In the genomic region with DNA sequence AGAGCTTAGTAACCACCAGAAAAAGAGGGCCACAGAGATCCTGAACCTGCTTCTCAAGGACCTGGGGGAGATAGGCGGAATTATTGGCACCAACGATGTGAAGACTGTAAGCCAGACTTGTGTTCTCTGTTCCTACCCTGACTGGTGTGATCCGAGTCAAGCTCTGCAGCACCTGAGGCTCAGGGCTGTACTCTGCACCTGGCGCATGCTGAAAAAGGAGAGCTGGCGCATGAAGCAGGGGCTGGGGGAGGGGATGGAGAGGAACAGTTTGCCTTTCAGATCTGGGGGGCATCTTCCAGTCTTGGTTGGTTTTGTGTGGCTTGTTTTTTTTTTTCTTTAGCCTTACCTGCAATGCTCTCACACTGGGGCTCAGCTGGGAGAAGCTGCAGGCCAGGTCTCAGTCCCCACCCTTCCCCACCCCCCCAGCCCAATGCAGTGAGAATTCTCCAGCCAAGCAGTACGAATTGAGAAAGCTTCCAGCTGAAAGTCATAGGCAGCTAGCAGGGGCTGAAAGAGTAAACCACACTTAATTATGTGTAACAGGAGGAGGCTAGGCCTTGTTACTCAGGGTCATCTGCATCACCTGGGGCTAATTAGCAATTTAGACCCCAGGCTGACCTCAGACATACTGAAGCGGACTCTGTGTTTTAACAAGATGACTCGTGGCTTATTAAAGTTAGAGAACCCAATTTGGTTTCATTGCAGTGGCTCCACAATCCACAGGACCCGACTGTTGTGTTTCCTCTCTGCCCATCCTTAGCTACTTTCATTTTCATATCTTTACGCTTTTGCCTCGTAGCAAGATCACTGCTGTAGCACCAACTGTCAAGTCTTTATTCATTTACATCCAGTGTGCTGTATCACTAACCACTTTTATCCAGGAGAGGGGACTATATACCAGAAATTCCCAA, we compare ENCODE assay signal across 9 mouse cellular contexts. TPM values are rescaled to one million over a fixed set of nuclear protein-coding genes. Genes with fewer than 3 reads are reported as not detected.
DNase-seq lines count a peak whose midpoint lies in the region; ATAC-seq and TF ChIP-seq lines count a peak whose summit lies in the region.
"Had no signal": no experiment of that assay in that cellular context is flagged by ENCODE, and none has a peak within 500 bp of the region (broad histone marks: within the 10 kb centered on the region; RNA-seq: fewer than 3 reads in every experiment).

No protein-coding gene starts in this region.

- H3K9me3 ChIP-seq in hindbrain, embryonic 13.5 days = no peaks in the 10 kb centered on the region
- no peaks in the 10 kb centered on the region for H3K9me3 ChIP-seq in hindbrain, embryonic 11.5 days (ENCODE audit: control insufficient read depth, low read length)
- H3K9me3 ChIP-seq in MEL (replicated peaks; ENCODE audit: insufficient read depth, low read length) = no peaks in the 10 kb centered on the region
- no peaks in the 10 kb centered on the region for H3K9me3 ChIP-seq in forebrain, embryonic 15.5 days
- H3K9me3 ChIP-seq in megakaryocyte, embryonic 14.5 days = no peaks in the 10 kb centered on the region

- peak overlapping the region; percentile 35; the same call in 1 of the 2 replicates for H3K27ac ChIP-seq in hindbrain, embryonic 13.5 days
- no peak overlapping the region; the same call in 1 of the 2 replicates for H3K27ac ChIP-seq in hindbrain, embryonic 11.5 days (ENCODE audit: low read depth, low read length)
- peak overlapping the region; percentile 63 for H3K27ac ChIP-seq in MEL (ENCODE audit: control insufficient read depth, low read depth, low read length)
- H3K27ac ChIP-seq in forebrain, embryonic 15.5 days (replicated peaks) = 0 out of 2 replicates have a peak overlapping the region, but pooled peaks have one; percentile 16

- H3K4me1 ChIP-seq in hindbrain, embryonic 13.5 days (replicated peaks) = 0 out of 2 replicates have a peak, but pooled peaks cover 4% of the 10 kb centered on the region
- no peaks in the 10 kb centered on the region for H3K4me1 ChIP-seq in hindbrain, embryonic 11.5 days (replicated peaks; ENCODE audit: control insufficient read depth, insufficient read depth, low read length)
- peaks cover 4 to 14% of the 10 kb centered on the region in 2 experiments; a peak in 3 of 4 replicates for H3K4me1 ChIP-seq in MEL (ENCODE audit: control insufficient read depth in 1 of 2, insufficient read depth in 2 of 2, low read length in 2 of 2)
- H3K4me1 ChIP-seq in forebrain, embryonic 15.5 days = peaks cover 6% of the 10 kb centered on the region; the same call in 1 of the 2 replicates
- peaks cover 58% of the 10 kb centered on the region for H3K4me1 ChIP-seq in megakaryocyte, embryonic 14.5 days

- H3K79me2 ChIP-seq in MEL (ENCODE audit: control insufficient read depth, insufficient read depth, low read length, poor library complexity) = no peaks in the 10 kb centered on the region

- H3K4me2 ChIP-seq in hindbrain, embryonic 13.5 days = no peak overlapping the region
- H3K4me2 ChIP-seq in hindbrain, embryonic 11.5 days (replicated peaks; ENCODE audit: low read depth, low read length) = no peak overlapping the region
- H3K4me2 ChIP-seq in forebrain, embryonic 15.5 days (replicated peaks) = no peak overlapping the region

- H3K4me3 ChIP-seq in hindbrain, embryonic 13.5 days = no peak overlapping the region
- no peak overlapping the region for H3K4me3 ChIP-seq in hindbrain, embryonic 11.5 days (ENCODE audit: low read depth, low read length)
- H3K4me3 ChIP-seq in MEL (ENCODE audit: control insufficient read depth in 1 of 2, insufficient read depth in 1 of 2, low read depth in 2 of 2, low read length in 2 of 2) = peak overlapping the region; percentile 65 to 90
- H3K4me3 ChIP-seq in forebrain, embryonic 15.5 days = no peak overlapping the region
- peak overlapping the region; percentile 38 for H3K4me3 ChIP-seq in megakaryocyte, embryonic 14.5 days (replicated peaks)

- 68% methylated on average over 11 of the region's 11 CpGs for WGBS in hindbrain, embryonic 13.5 days
- 61% methylated on average over 11 of the region's 11 CpGs for WGBS in hindbrain, embryonic 11.5 days
- WGBS in forebrain, embryonic 15.5 days = 58% methylated on average over 11 of the region's 11 CpGs

- DNase-seq in hindbrain, embryonic 11.5 days (ENCODE audit: low spot score) = no peak
- peak; percentile 38 for DNase-seq in MEL (ENCODE audit: low read depth, low spot score)
- DNase-seq in right cerebral cortex, adult 18-20 months = no peak
- no peak for DNase-seq in adrenal gland, adult 2 months
- DNase-seq: cerebellum, postnatal 10 days had no signal

- TF ChIP-seq EP300 in MEL (IDR thresholded peaks at IDR 0.05; ENCODE audit: low read depth in 1 of 2, low read length in 2 of 2) = no peak

- H3K27me3 ChIP-seq in hindbrain, embryonic 13.5 days = no peaks in the 10 kb centered on the region
- H3K27me3 ChIP-seq in hindbrain, embryonic 11.5 days (ENCODE audit: control insufficient read depth, insufficient read depth, low read length) = no peaks in the 10 kb centered on the region
- no peaks in the 10 kb centered on the region for H3K27me3 ChIP-seq in MEL (ENCODE audit: control insufficient read depth in 1 of 2, insufficient read depth in 2 of 2, low read length in 2 of 2)
- no peaks in the 10 kb centered on the region for H3K27me3 ChIP-seq in forebrain, embryonic 15.5 days
- H3K27me3 ChIP-seq in megakaryocyte, embryonic 14.5 days (replicated peaks) = peaks cover 3% of the 10 kb centered on the region

- ATAC-seq in hindbrain, embryonic 13.5 days (ENCODE audit: low FRiP score) = no peak
- ATAC-seq in hindbrain, embryonic 11.5 days (ENCODE audit: low FRiP score) = no peak
- no peak for ATAC-seq in forebrain, embryonic 15.5 days (replicated peaks)
- ATAC-seq in erythroid progenitor cell, adult 5-6 weeks (replicated peaks; ENCODE audit: low FRiP score, poor library complexity, severe bottlenecking) = no peak

- peaks cover 79% of the 10 kb centered on the region for H3K36me3 ChIP-seq in hindbrain, embryonic 13.5 days
- peaks cover 10% of the 10 kb centered on the region; the same call in 1 of the 2 replicates for H3K36me3 ChIP-seq in hindbrain, embryonic 11.5 days (ENCODE audit: control insufficient read depth, insufficient read depth, low read length)
- H3K36me3 ChIP-seq in MEL (ENCODE audit: control insufficient read depth in 1 of 2, insufficient read depth in 2 of 2, low read length in 2 of 2) = peaks cover 0 to 11% of the 10 kb centered on the region in 2 experiments; a peak in 2 of 4 replicates
- H3K36me3 ChIP-seq in forebrain, embryonic 15.5 days = peaks cover 48% of the 10 kb centered on the region
- H3K36me3 ChIP-seq in megakaryocyte, embryonic 14.5 days (replicated peaks; ENCODE audit: low read length) = no peaks in the 10 kb centered on the region

- no peak overlapping the region for H3K9ac ChIP-seq in hindbrain, embryonic 13.5 days
- no peak overlapping the region for H3K9ac ChIP-seq in hindbrain, embryonic 11.5 days (ENCODE audit: low read depth, low read length)
- peak overlapping the region; percentile 55 for H3K9ac ChIP-seq in MEL (ENCODE audit: control insufficient read depth, low read depth, low read length, poor library complexity, severe bottlenecking)
- H3K9ac ChIP-seq in forebrain, embryonic 15.5 days (replicated peaks) = no peak overlapping the region

- no peak for TF ChIP-seq CTCF in MEL (IDR thresholded peaks at IDR 0.05 in 2 of 3, conservative IDR thresholded peaks at IDR 0.05 in 1 of 3; ENCODE audit: control insufficient read depth in 1 of 3, insufficient read depth in 1 of 3, low read depth in 2 of 3, low read length in 3 of 3, poor library complexity in 1 of 3, severe bottlenecking in 1 of 3)

- TF ChIP-seq RAD21 in MEL (IDR thresholded peaks at IDR 0.05; ENCODE audit: low read depth, low read length) = no peak

- no peak for TF ChIP-seq POLR2A in MEL (IDR thresholded peaks at IDR 0.05; ENCODE audit: control insufficient read depth in 1 of 2, insufficient read depth in 1 of 2, low read depth in 1 of 2, low read length in 2 of 2, poor library complexity in 1 of 2)

TF ChIP-seq in MEL, 35 proteins besides CTCF, POLR2A, EP300 and RAD21:
- TF ChIP-seq MXI1 (IDR thresholded peaks at IDR 0.05; ENCODE audit: low read depth, low read length) (no peak), ELF1 (IDR thresholded peaks at IDR 0.05; ENCODE audit: low read depth, low read length) (no peak), ETS1 (IDR thresholded peaks at IDR 0.05; ENCODE audit: low read depth, low read length) (0 out of 2 replicates have a peak, but pooled peaks have one; percentile 5), MYB (IDR thresholded peaks at IDR 0.05; ENCODE audit: low read depth, low read length) (no peak; the same call in 1 of the 2 replicates), ZMIZ1 (IDR thresholded peaks at IDR 0.05; ENCODE audit: low read depth, low read length) (0 out of 2 replicates have a peak, but pooled peaks have one; percentile 3), CHD1 (IDR thresholded peaks at IDR 0.05; ENCODE audit: low read depth, low read length) (no peak), MEF2A (IDR thresholded peaks at IDR 0.05; ENCODE audit: extremely low read depth, insufficient replicate concordance, low read depth, low read length, poor library complexity, severe bottlenecking) (no peak), SIN3A (IDR thresholded peaks at IDR 0.05; ENCODE audit: low read length) (peak; percentile 9; the same call in 1 of the 2 replicates)
TF ChIP-seq in MEL: peak in this region for 3.

RNA-seq across cellular contexts. Expression of a gene that starts 54.5 kb away (rescaled TPM):
- polyA plus RNA-seq in hindbrain, embryonic 13.5 days (2015; fragmentation: Nextera tagmentation; extraction: Ambion mirVana) = 4.4 and 5.0 TPM in 2 replicates
- polyA plus RNA-seq in hindbrain, embryonic 11.5 days (2014; fragmentation: Nextera tagmentation; extraction: Ambion mirVana) = 1.5 and 2.1 TPM in 2 replicates
- not detected in 2 replicates for total RNA-seq in MEL (2012; rRNA removed)
- not detected for polyA plus RNA-seq in MEL (2012; ENCODE audit: insufficient read depth in 1 of 2, insufficient read length in 2 of 2, low read depth in 1 of 2, low replicate concordance in 2 of 2, missing spikeins in 1 of 2)
- 10.7 and 11.3 TPM in 2 replicates for polyA plus RNA-seq in forebrain, embryonic 15.5 days (2015; fragmentation: Nextera tagmentation; extraction: Ambion mirVana)
- polyA plus RNA-seq in megakaryocyte, embryonic 14.5 days (2012; ENCODE audit: insufficient read depth, low replicate concordance) = not detected in 2 replicates
- 0.42 and 0.72 TPM in 2 replicates for total RNA-seq in erythroid progenitor cell, adult 5-6 weeks (2015; ENCODE audit: low replicate concordance)
- total RNA-seq in erythroid progenitor cell, adult 5-6 weeks (2017; ENCODE audit: low replicate concordance) = 0.51 TPM in 1 of 2 replicates, not detected in the other
- total RNA-seq in adrenal gland, adult 2 months (2021) = 1 to 10 TPM in 1 of 2 experiments, not detected in 1; 1.1 TPM
- 0.06 TPM in 1 of 2 replicates, not detected in the other for polyA plus RNA-seq in adrenal gland, adult 2 months (2012; rRNA removed)

Comparison
In these comparisons a context has a peak if more than half of its experiments do, and no peak if none do; other contexts are left out.
1. H3K4me3 ChIP-seq: peak in MEL (2 of 2) and megakaryocyte, embryonic 14.5 days (single experiment); none in hindbrain, embryonic 13.5 days (single experiment), hindbrain, embryonic 11.5 days (single experiment) and forebrain, embryonic 15.5 days (single experiment).